Mouse (Mus musculus): Measurements from ENCODE around the gene Artn. TPM values are rescaled to one million over a fixed set of nuclear protein-coding genes. Genes with fewer than 3 reads are reported as not detected.

Artn gene
- total RNA-seq, 1 experiment from 2014 or later = 0.41 TPM

DNA sequence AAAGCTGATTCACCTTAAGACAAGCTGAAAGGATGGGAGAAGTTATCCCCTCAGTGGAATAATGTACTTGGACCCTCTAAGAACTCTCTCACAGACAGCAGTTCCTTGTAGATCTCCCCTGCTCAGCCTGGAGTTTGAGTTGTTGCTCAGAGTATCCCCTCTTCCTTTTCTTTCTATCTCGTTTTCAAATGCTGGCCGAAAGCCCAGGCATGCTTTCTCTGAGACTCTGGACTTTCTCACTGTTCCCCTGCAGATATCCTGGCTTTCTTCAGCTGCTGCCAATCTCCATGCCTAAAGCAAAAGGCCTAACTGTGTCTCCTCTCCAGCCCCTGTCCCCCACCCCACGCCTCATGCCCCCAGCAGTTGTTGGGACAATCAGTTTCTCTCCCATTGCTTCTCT lies 11.3 kb downstream of the Artn start:
- DNase-seq = no peak

DNA sequence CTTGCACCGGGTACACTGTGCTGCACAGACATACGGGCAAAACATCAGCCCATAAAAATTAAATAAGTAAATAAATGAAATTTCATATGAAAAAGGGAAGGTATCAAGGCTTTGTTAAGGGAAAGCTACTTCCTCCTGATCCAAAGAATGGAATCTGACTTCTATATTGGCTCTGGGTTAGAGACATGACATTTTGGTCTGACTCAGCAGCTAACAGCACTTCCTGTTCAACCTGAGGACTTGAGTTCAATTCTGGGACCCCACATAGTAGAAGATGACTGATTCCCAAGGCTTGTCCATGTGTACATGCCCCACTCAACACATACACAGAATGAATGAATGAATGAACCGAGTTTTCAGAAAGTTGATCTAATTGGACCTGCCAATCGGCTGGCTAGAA lies 11.7 kb downstream of the Artn start:
- no peak for DNase-seq

- DNase-seq = no peak
These were observed 12.2 kb downstream of the Artn start for GRCm38 (mm10) chr4:117917402-117917801.

GRCm38 (mm10) chr4:117916386-117916785 lies 13.2 kb downstream of the Artn start:
- DNase-seq = no peak

DNA sequence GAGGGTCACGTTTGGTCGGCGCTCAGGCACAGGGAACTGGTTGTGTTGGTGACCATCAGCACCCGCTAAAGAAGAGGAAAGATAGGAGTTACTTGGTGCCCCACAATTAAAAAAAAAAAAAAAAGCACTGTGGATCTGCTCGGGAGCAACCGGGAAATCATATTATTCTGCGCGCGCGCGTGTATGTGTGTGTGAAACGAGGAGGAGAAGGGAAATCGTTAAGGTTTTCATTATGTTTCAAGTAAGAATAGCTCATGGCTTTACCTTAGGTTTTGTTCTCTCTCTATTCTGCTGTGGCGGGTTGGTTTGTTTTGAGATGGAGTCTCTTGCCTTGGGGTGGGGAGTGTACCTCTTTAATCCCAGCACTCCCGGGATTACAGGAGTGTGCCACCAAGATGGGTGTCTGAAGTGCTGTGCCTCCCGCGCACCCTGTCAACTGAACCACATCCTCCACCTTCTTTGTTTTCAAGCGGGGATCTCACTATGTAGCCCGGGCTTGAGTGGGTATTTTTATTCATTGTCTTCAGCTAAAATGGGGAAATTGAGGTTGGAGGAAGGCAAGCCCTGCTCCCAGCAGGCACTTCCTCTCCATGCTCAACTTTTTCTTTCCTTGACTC lies 14.0 kb downstream of the Artn start:
- DNase-seq = no peak

DNA sequence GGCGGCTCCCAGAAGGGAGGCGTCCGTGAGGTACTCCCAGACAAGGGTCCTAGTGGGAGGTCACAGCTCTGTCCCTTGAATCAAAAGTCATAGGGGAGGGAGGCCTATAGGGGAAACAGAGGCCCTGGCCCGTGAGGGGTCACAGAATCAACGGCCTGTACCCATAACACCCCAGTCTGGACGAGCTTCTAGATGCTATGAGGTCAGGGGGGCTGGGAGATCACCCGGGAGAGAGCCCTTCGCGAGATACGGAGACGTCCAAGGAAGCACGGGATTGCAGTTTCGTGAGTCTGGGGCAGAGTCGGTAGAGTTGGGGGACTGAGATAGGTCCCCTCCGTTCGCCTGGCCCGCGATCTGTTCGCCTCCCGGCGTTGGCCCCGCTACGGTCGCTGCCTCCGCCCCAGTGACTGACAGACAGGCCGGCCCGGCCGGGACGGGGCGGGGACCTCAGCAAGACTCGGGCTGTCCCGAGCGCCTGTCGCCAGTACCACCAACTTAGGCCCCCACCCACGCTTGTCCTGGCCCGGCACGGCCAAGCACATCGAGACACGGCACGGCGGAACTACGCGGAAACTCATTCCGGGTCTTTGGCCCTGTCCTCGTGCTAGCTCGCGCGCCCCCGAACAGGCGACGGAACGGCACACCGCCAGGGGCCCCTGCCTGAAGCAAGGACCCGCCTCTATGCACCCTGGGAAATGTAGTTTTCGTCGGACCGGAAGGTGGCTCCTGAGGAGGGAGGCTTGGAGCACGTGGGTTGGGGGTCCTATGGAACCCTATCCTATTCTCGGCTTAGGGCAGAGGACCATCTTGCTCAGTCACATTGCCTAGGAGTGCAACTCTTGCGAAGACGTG lies 14.7 kb downstream of the Artn start, which contains the start of gene Ipo13:
Ipo13 (minus strand) TSS at position 409 of the 852 bp plus-strand sequence.
- peak; percentile 95 for DNase-seq

- DNase-seq = no peak
These were observed 15.5 kb downstream of the Artn start for GRCm38 (mm10) chr4:117914031-117914430.

GRCm38 (mm10) chr4:117913421-117913820 lies 16.1 kb downstream of the Artn start:
- no peak for DNase-seq

GRCm38 (mm10) chr4:117912685-117913273 lies 16.8 kb downstream of the Artn start:
- no peak for DNase-seq

- no peak for DNase-seq
These were observed 17.4 kb downstream of the Artn start for GRCm38 (mm10) chr4:117912131-117912561.

DNA sequence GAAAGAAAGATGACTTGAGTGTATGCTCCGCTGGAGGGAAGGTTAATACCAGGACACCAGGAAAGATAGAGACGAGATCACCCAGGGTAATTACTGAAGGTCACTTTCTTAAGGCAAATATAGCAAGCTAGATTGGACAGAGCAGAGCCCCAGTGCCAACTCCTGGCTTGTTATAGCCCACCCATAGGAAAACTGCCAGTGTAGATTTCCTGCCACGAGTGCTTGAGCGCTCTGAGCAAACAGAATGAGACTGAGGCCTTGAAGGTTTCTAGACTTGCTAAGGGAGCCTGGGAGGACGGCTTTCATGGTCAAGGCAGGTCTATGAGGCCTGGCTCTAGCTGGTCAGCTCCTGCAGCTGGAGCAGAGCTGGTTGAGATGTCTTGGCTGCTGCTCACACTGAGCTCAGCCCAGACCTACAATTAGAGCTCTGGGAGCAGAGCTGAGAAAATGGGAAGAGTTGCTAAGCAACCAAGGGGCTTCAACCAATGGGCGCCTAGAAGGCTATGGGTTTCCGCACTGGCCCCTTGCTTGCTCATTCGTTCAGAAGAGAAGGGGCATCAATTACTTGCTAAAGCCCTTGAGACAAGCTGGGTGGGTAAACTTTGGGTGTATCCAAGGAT lies 20.6 kb downstream of the Artn start:
- no peak for DNase-seq

DNA sequence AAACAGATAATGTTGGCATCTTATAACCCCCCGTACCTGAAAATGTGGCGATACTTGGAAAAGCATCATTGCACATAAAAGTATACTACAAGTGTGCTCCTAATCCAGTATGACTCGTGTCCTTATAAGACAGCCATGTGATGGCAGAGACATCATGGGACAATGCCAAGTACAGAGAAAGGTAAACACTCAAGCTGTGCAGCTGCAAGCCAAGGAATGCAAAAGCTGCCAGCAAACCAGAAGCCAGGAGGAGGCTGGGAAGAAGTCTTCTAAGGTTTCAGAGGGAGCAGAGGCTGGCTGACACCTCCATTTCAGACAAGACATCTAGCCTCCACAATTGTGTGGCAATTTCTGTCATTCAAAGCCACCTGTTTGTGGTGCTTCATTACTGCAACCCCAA lies 23.4 kb downstream of the Artn start:
- DNase-seq = peak; percentile 45

- no peak for DNase-seq
These were observed 24.8 kb downstream of the Artn start for GRCm38 (mm10) chr4:117904761-117905160.

GRCm38 (mm10) chr4:117904094-117904493 lies 25.5 kb downstream of the Artn start:
- DNase-seq = no peak

GRCm38 (mm10) chr4:117898111-117898510 lies 31.5 kb downstream of the Artn start:
- DNase-seq = no peak

- no peak for DNase-seq
These were observed 33.5 kb downstream of the Artn start for GRCm38 (mm10) chr4:117896031-117896430.

GRCm38 (mm10) chr4:117895339-117895738 lies 34.2 kb downstream of the Artn start:
- DNase-seq = no peak

GRCm38 (mm10) chr4:117894601-117895000 lies 35.0 kb downstream of the Artn start:
- no peak for DNase-seq

GRCm38 (mm10) chr4:117893376-117893775 lies 36.2 kb downstream of the Artn start:
- DNase-seq = peak; percentile 77

DNA sequence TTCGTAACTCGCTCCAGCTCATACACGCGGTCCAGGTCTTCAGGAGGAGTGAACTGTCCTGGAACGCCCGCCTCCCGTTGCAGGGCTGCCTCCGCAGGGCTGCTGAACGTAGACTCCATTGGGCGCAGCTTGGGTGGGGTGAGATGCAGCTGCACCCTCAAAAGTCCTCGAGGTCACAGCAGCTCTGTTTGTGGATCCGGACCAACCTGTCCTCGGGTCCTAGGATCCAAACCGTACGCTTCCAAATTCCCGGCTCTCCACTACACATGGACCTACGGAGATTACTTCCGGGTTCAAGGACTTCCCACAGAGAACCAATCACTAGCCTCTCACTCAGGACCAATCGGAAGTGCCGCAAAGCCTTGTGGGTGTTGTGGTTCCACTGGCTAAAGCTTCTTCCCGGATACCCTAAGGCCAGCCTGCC lies 37.8 kb downstream of the Artn start, which contains the start of gene Dph2:
Dph2 (minus strand) TSS at position 295 of the 424 bp plus-strand sequence.
- peak; percentile 88 for DNase-seq

DNA sequence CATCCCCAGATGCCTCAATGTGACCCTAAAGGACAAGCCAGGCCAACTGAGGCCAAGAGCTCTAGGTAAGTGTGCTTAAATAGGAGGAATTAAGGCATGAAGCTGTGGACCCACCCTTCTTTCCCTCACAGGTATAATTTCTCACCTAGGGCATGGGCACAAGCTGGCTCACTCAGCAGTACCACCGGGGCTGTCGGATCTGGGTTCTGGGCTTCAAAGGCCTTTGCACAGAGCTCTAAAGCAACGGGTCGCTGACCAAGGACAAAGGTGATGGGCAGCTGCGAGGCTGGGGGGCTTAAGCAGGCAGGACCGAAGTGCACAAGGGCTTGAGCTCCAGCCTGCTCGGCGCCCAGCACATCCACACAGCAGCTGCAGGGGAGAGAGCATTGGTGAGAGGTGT lies 38.8 kb downstream of the Artn start:
- no peak for DNase-seq

- DNase-seq = no peak
These were observed 39.5 kb downstream of the Artn start for GRCm38 (mm10) chr4:117890031-117890430.

DNA sequence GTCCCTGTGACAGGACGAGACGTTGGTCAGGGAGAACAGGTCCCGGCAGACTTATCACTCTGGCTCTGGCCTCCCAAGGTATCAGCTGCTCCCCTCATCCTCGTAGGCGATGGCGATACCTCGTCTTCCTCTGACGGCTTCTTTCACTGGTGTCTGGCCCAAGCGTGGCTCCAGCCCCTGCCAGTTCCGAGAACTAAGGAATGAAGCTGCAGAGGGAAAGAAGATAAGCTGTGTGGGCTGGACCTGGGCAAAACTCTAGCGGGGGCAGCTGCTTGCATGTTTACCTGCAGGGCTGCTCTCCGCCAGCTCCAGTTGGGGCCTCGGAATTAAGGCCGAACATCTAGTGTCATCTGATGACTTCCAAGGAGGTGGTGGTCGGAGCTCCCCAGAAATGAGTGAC lies 40.1 kb downstream of the Artn start:
- DNase-seq = no peak

Measured in adrenal gland, postnatal 14 days (tissue).